Mouse (Mus musculus): ENCODE data around the gene Dazap1.

DNA sequence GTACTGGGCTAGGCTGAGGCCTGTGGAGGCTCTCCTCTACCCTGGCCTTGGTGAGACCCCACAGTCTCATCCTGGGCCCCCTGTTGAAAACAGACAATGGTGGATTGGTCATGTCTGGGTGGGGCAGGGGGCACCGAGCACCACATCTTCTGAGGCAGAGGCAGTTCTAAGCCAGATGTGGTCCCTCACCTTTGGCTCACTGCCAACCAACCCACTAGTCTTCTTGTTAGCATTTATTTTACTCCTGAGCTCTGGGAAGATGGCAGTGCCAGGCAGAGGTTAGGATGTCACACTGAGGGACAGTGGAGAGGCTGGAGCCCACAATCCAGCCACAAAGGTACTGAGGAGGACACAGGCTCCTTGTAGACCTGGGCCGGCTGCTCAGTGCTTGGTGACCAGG lies 3.4 kb upstream of the Dazap1 start:
- TF ChIP-seq CTCF (IDR thresholded peaks at IDR 0.05; ENCODE audit: low read depth, low read length) (no peak), POLR2A (IDR thresholded peaks at IDR 0.05; ENCODE audit: extremely low read depth, insufficient read depth, low read length) (no peak)

Data from liver, adult 2 months (tissue).